Mouse (Mus musculus) heart, embryonic 13.5 days (tissue): Measurements from ENCODE around the gene Olfr329-ps. TPM values are rescaled to one million over a fixed set of nuclear protein-coding genes. Genes with fewer than 3 reads are reported as not detected.
"Not testable (repeated sequence)": the region's sequence is repeated elsewhere in the genome, so short reads cannot be mapped to it uniquely, and the experiment has no call there.

ENCODE experiments used
- ATAC-seq: fragments of 200-750 bp; cut with Nextera tagmentation; 2 replicates; pipeline ENCODE4 v1.8.0; 2017; ENCODE audit warnings: moderate TSS enrichment; ENCODE audit not compliant: insufficient number of reproducible peaks, low FRiP score, low TSS enrichment; ENCODE audit errors: extremely low read depth
- H3K27ac ChIP-seq: fragments of 300-500 bp; sonication (generic); replicated peaks from 2 replicates; pipeline ENCODE4 v1.5.1; 2015; ENCODE audit warnings: moderate library complexity, mild to moderate bottlenecking, inconsistent platforms
- H3K27me3 ChIP-seq: fragments of 300-500 bp; sonication (generic); replicated peaks from 2 replicates; pipeline ENCODE4 v1.6.1; 2015; ENCODE audit warnings: mild to moderate bottlenecking, inconsistent platforms
- H3K36me3 ChIP-seq: fragments of 300-500 bp; sonication (generic); 2 replicates; pipeline ENCODE4 v1.6.1; 2015; ENCODE audit warnings: mild to moderate bottlenecking, inconsistent platforms
- H3K4me1 ChIP-seq: fragments of 300-500 bp; sonication (generic); 2 replicates; pipeline ENCODE4 v1.6.1; 2015; ENCODE audit warnings: inconsistent platforms
- H3K4me2 ChIP-seq: fragments of 300-500 bp; sonication (generic); 2 replicates; pipeline ENCODE4 v1.6.1; 2015; ENCODE audit warnings: inconsistent platforms, mild to moderate bottlenecking, moderate library complexity
- H3K4me3 ChIP-seq: fragments of 300-500 bp; sonication (generic); 2 replicates; pipeline ENCODE4 v1.5.1; 2015; ENCODE audit warnings: moderate library complexity, mild to moderate bottlenecking, inconsistent platforms
- H3K9ac ChIP-seq: fragments of 300-500 bp; sonication (generic); 2 replicates; pipeline ENCODE4 v1.6.1; 2015; ENCODE audit warnings: inconsistent platforms, mild to moderate bottlenecking, moderate library complexity
- H3K9me3 ChIP-seq: fragments of 300-500 bp; sonication (generic); 2 replicates; pipeline ENCODE4 v1.6.1; 2016; ENCODE audit warnings: inconsistent platforms
- WGBS: fragments of 180-500 bp; shearing (Covaris S2); methylation state at CpG from one replicate; pipeline ENCODE4 v1.1.7; 2015; ENCODE audit warnings: mixed read lengths; 5-methylcytosine and 5-hydroxymethylcytosine counted together
- polyA plus RNA-seq: library from polyadenylated mRNA; unstranded; fragments of >200 nt; fragmentation: Nextera tagmentation; extraction: Ambion mirVana; gene quantifications from 2 replicates; pipeline ENCODE4 v1.2.1, GENCODE M21; 2015

Gene Olfr329-ps
- polyA plus RNA-seq, 1 experiment from 2014 or later: not detected

- H3K27me3 ChIP-seq, H3K4me1 ChIP-seq: not testable (repeated sequence)
Observed at GRCm38 (mm10) chr11:58502472-58502871, 43.8 kb downstream of the Olfr329-ps start, which contains the start of gene Olfr331. TSS of gene Olfr331 (minus strand) at chr11:58502572.

GRCm38 (mm10) chr11:58499290-58499689 is 46.9 kb downstream of the Olfr329-ps start:
- Histone ChIP-seq H3K36me3 (no peaks in the 10 kb centered on the region), H3K4me3 (no peak overlapping the region), H3K27me3 (no peaks in the 10 kb centered on the region), H3K4me2 (no peak overlapping the region), H3K9ac (no peak overlapping the region), H3K27ac (no peak overlapping the region), H3K4me1 (no peaks in the 10 kb centered on the region), H3K9me3 (no peaks in the 10 kb centered on the region)
- whole genome bisulfite sequencing: 48% methylated on average over 3 of the region's 3 CpGs
- no peak for ATAC-seq

More at GRCm38 (mm10) chr11:58502472-58502871, 43.8 kb downstream of the Olfr329-ps start, which contains the start of gene Olfr331:
- not testable (repeated sequence) for H3K9me3 ChIP-seq, ATAC-seq, H3K4me3 ChIP-seq, H3K9ac ChIP-seq, H3K4me2 ChIP-seq, H3K36me3 ChIP-seq, H3K27ac ChIP-seq

GRCm38 (mm10) chr11:58498761-58499160 is 47.5 kb downstream of the Olfr329-ps start:
- Histone ChIP-seq H3K27ac (no peak overlapping the region), H3K4me3 (no peak overlapping the region), H3K4me1 (no peaks in the 10 kb centered on the region), H3K9me3 (no peaks in the 10 kb centered on the region), H3K36me3 (no peaks in the 10 kb centered on the region), H3K27me3 (no peaks in the 10 kb centered on the region), H3K9ac (no peak overlapping the region), H3K4me2 (no peak overlapping the region)
- 70% methylated on average over 9 of the region's 9 CpGs for WGBS
- ATAC-seq: no peak

- no peaks in the 10 kb centered on the region for H3K27me3 ChIP-seq
- H3K4me3 ChIP-seq: no peak within 1 kb of the TSS
- no peaks in the 10 kb centered on the region for H3K4me1 ChIP-seq
- WGBS: 79% methylated on average over 2 of the region's 2 CpGs
- no peaks in the 10 kb centered on the region for H3K9me3 ChIP-seq
- no peak within 1 kb of the TSS for H3K9ac ChIP-seq
- no peak for ATAC-seq
- H3K4me2 ChIP-seq: no peak within 1 kb of the TSS
- no peaks in the 10 kb centered on the region for H3K36me3 ChIP-seq
- no peak within 1 kb of the TSS for H3K27ac ChIP-seq
Observed at GRCm38 (mm10) chr11:58492455-58492854, 53.8 kb downstream of the Olfr329-ps start, which contains the start of gene Olfr332. TSS of gene Olfr332 (minus strand) at chr11:58492555.

Other genes starting within 250 kb of the Olfr329-ps start
- 12.4 and 15.5 TPM in 2 replicates for gene Zfp692, start 239.4 kb downstream of the Olfr329-ps start, polyA plus RNA-seq
- 27.7 and 28.6 TPM in 2 replicates for gene Zfp672, start 216.1 kb downstream of the Olfr329-ps start, polyA plus RNA-seq
- gene Sh3bp5l, start 215.7 kb downstream of the Olfr329-ps start, polyA plus RNA-seq: 24.0 and 25.3 TPM in 2 replicates
- gene Lypd8, start 167.4 kb downstream of the Olfr329-ps start, polyA plus RNA-seq: not detected in 2 replicates
- not detected in 2 replicates for gene 1810065E05Rik, start 125.3 kb downstream of the Olfr329-ps start, polyA plus RNA-seq
- gene Gm12253, start 113.9 kb downstream of the Olfr329-ps start, polyA plus RNA-seq: not detected in 2 replicates
- gene Lypd9, start 93.5 kb downstream of the Olfr329-ps start, polyA plus RNA-seq: not detected in 2 replicates
- gene Olfr30, start 84.2 kb downstream of the Olfr329-ps start, polyA plus RNA-seq: not detected in 2 replicates
- gene Olfr332, start 53.9 kb downstream of the Olfr329-ps start, polyA plus RNA-seq: not detected in 2 replicates
- gene Olfr331, start 43.9 kb downstream of the Olfr329-ps start, polyA plus RNA-seq: not detected in 2 replicates
- gene Olfr330, start 11.6 kb downstream of the Olfr329-ps start, polyA plus RNA-seq: not detected in 2 replicates
- 0.05 and 0.07 TPM in 2 replicates for gene Olfr328, start 9.2 kb upstream of the Olfr329-ps start, polyA plus RNA-seq
- gene Olfr224, start 24.1 kb upstream of the Olfr329-ps start, polyA plus RNA-seq: not detected in 2 replicates
- not detected in 2 replicates for gene Olfr325, start 31.3 kb upstream of the Olfr329-ps start, polyA plus RNA-seq
- not detected in 2 replicates for gene Olfr324, start 48.7 kb upstream of the Olfr329-ps start, polyA plus RNA-seq
- gene 2210407C18Rik, start 69.7 kb upstream of the Olfr329-ps start, polyA plus RNA-seq: not detected in 2 replicates
- gene Olfr323, start 84.1 kb upstream of the Olfr329-ps start, polyA plus RNA-seq: not detected in 2 replicates
- gene Trim58, start 94.0 kb upstream of the Olfr329-ps start, polyA plus RNA-seq: 0.68 and 0.96 TPM in 2 replicates
- not detected in 2 replicates for gene Olfr322, start 112.4 kb upstream of the Olfr329-ps start, polyA plus RNA-seq
- gene Olfr320, start 134.7 kb upstream of the Olfr329-ps start, polyA plus RNA-seq: not detected in 2 replicates
- gene Olfr319, start 152.7 kb upstream of the Olfr329-ps start, polyA plus RNA-seq: not detected in 2 replicates
- not detected in 2 replicates for gene Olfr318, start 177.6 kb upstream of the Olfr329-ps start, polyA plus RNA-seq
- not detected in 2 replicates for gene Olfr317, start 192.8 kb upstream of the Olfr329-ps start, polyA plus RNA-seq
- gene Olfr316, start 206.3 kb upstream of the Olfr329-ps start, polyA plus RNA-seq: not detected in 2 replicates
- gene Olfr315, start 226.8 kb upstream of the Olfr329-ps start, polyA plus RNA-seq: not detected in 2 replicates
- 0.08 TPM in 1 of 2 replicates, not detected in the other for gene Olfr314, start 236.5 kb upstream of the Olfr329-ps start, polyA plus RNA-seq